Mouse (Mus musculus) megakaryocyte, embryonic 14.5 days (primary cell): Measurements from ENCODE around the gene Tst.

Experiments used
- FLI1 ChIP-seq: IDR thresholded peaks from 2 replicates; pipeline ENCODE4 v1.6.1; 2012; ENCODE audit warnings: low read length, inconsistent platforms, mixed read lengths
- GATA1 ChIP-seq: IDR thresholded peaks from 3 replicates; pipeline ENCODE4 v1.6.1; 2012; ENCODE audit warnings: mixed read lengths, low read length, inconsistent platforms, borderline replicate concordance

GRCm38 (mm10) chr15:78409570-78410052 is 3.9 kb upstream of the Tst start:
- TF ChIP-seq GATA1 (no peak), FLI1 (no peak)
